Comparison of ENCODE assay signal across 17 mouse cellular contexts in genomic region chr5:46002011-46002410, GRCm38 (mm10).
"Had no signal": no experiment of that assay in that cellular context is flagged by ENCODE, and none has a peak within 500 bp of the region (broad histone marks: within the 10 kb centered on the region; RNA-seq: fewer than 3 reads in every experiment).

No protein-coding gene starts in this region.

- H3K9ac ChIP-seq: liver, embryonic 13.5 days; midbrain, embryonic 12.5 days; midbrain, embryonic 15.5 days; neural tube, embryonic 12.5 days; neural tube, embryonic 15.5 days; stomach, embryonic 15.5 days had no signal

- ATAC-seq: midbrain, embryonic 15.5 days had no signal

- DNase-seq: kidney, adult 18-20 months; kidney, adult 9 months; kidney, postnatal 14 days; kidney, postnatal 4 days; liver, embryonic 13.5 days; lung, adult 2 months; lung, postnatal 10 days; right cerebral cortex, adult 18-20 months; right cerebral cortex, postnatal 14 days; right cerebral cortex, postnatal 4 days; thymus, postnatal 25 days had no signal

- H3K36me3 ChIP-seq: liver, embryonic 13.5 days; midbrain, embryonic 12.5 days; midbrain, embryonic 15.5 days; neural tube, embryonic 12.5 days; neural tube, embryonic 15.5 days; stomach, embryonic 15.5 days had no signal

- H3K9me3 ChIP-seq: liver, embryonic 13.5 days; midbrain, embryonic 12.5 days; midbrain, embryonic 15.5 days; neural tube, embryonic 12.5 days; neural tube, embryonic 15.5 days; stomach, embryonic 15.5 days had no signal

- H3K4me3 ChIP-seq: liver, embryonic 13.5 days; midbrain, embryonic 12.5 days; midbrain, embryonic 15.5 days; neural tube, embryonic 12.5 days; neural tube, embryonic 15.5 days; stomach, embryonic 15.5 days had no signal

- H3K27ac ChIP-seq: liver, embryonic 13.5 days; macrophage; midbrain, embryonic 12.5 days; midbrain, embryonic 15.5 days; neural tube, embryonic 12.5 days; neural tube, embryonic 15.5 days; stomach, embryonic 15.5 days had no signal

- H3K4me2 ChIP-seq: liver, embryonic 13.5 days; midbrain, embryonic 12.5 days; midbrain, embryonic 15.5 days; neural tube, embryonic 12.5 days; neural tube, embryonic 15.5 days; stomach, embryonic 15.5 days had no signal

- H3K27me3 ChIP-seq: liver, embryonic 13.5 days; midbrain, embryonic 12.5 days; midbrain, embryonic 15.5 days; neural tube, embryonic 12.5 days; neural tube, embryonic 15.5 days; stomach, embryonic 15.5 days had no signal

- H3K4me1 ChIP-seq: liver, embryonic 13.5 days; midbrain, embryonic 12.5 days; midbrain, embryonic 15.5 days; neural tube, embryonic 12.5 days; neural tube, embryonic 15.5 days; stomach, embryonic 15.5 days had no signal
